Mouse (Mus musculus): ENCODE results near the gene Rnd2. TPM values are rescaled to one million over a fixed set of nuclear protein-coding genes. Genes with fewer than 3 reads are reported as not detected.
A peak's percentile ranks its signal among the peaks of the same experiment; 100 is the strongest.
"Not testable (repeated sequence)": the region's sequence is repeated elsewhere in the genome, so short reads cannot be mapped to it uniquely, and the experiment has no call there.

Rnd2 gene
- polyA plus RNA-seq, 1 experiment from 2014 or later = 7.6 TPM

- Histone ChIP-seq H3K4me2 (ENCODE audit: low read depth, low read length) (peak within 1 kb of the TSS; percentile 82), H3K4me3 (ENCODE audit: low read length) (peak within 1 kb of the TSS; percentile 79), H3K27ac (ENCODE audit: low read length) (peak within 1 kb of the TSS; percentile 80), H3K9me3 (ENCODE audit: control insufficient read depth, low read length) (no peaks in the 10 kb centered on the region), H3K27me3 (ENCODE audit: control insufficient read depth, insufficient read depth, low read depth, low read length) (no peaks in the 10 kb centered on the region), H3K4me1 (replicated peaks; ENCODE audit: control insufficient read depth, insufficient read depth, low read length) (peaks cover 15% of the 10 kb centered on the region), H3K36me3 (ENCODE audit: control insufficient read depth, insufficient read depth, low read length) (peaks cover 3% of the 10 kb centered on the region), H3K9ac (ENCODE audit: low read length) (peak within 1 kb of the TSS; percentile 79)
- ATAC-seq (ENCODE audit: low read depth) = peak; percentile 97
- under 1% methylated on average over 80 of the region's 81 CpGs for WGBS
Observed at GRCm38 (mm10) chr11:101424925-101425813, 39.6 kb upstream of the Rnd2 start, which contains the start of the genes Rundc1 and Ptges3l. Gene Rundc1 (plus strand): TSS chr11:101425085. Gene Ptges3l (minus strand): TSS chr11:101425333.

- peak overlapping the region; percentile 79 for H3K4me3 ChIP-seq (ENCODE audit: low read length)
- no peak for ATAC-seq (ENCODE audit: low read depth)
- peaks cover 15% of the 10 kb centered on the region for H3K4me1 ChIP-seq (replicated peaks; ENCODE audit: control insufficient read depth, insufficient read depth, low read length)
- 47% methylated on average over 8 of the region's 8 CpGs for WGBS
- no peaks in the 10 kb centered on the region for H3K9me3 ChIP-seq (ENCODE audit: control insufficient read depth, low read length)
- peaks cover 5% of the 10 kb centered on the region for H3K36me3 ChIP-seq (ENCODE audit: control insufficient read depth, insufficient read depth, low read length)
- peak overlapping the region; percentile 79 for H3K9ac ChIP-seq (ENCODE audit: low read length)
- no peaks in the 10 kb centered on the region for H3K27me3 ChIP-seq (ENCODE audit: control insufficient read depth, insufficient read depth, low read depth, low read length)
- H3K4me2 ChIP-seq (ENCODE audit: low read depth, low read length) = peak overlapping the region; percentile 82
- no peak overlapping the region for H3K27ac ChIP-seq (ENCODE audit: low read length)
Observed at GRCm38 (mm10) chr11:101426165-101426564, 38.6 kb upstream of the Rnd2 start.

- no peak overlapping the region for H3K27ac ChIP-seq (ENCODE audit: low read length)
- no peak overlapping the region for H3K4me3 ChIP-seq (ENCODE audit: low read length)
- peaks cover 8% of the 10 kb centered on the region for H3K4me1 ChIP-seq (replicated peaks; ENCODE audit: control insufficient read depth, insufficient read depth, low read length)
- no peak overlapping the region for H3K4me2 ChIP-seq (ENCODE audit: low read depth, low read length)
- peaks cover 26% of the 10 kb centered on the region for H3K36me3 ChIP-seq (ENCODE audit: control insufficient read depth, insufficient read depth, low read length)
- WGBS = 89% methylated on average over 9 of the region's 9 CpGs
- H3K27me3 ChIP-seq (ENCODE audit: control insufficient read depth, insufficient read depth, low read depth, low read length) = no peaks in the 10 kb centered on the region
- no peak overlapping the region for H3K9ac ChIP-seq (ENCODE audit: low read length)
- ATAC-seq (ENCODE audit: low read depth) = no peak
- H3K9me3 ChIP-seq (ENCODE audit: control insufficient read depth, low read length) = no peaks in the 10 kb centered on the region
Observed at GRCm38 (mm10) chr11:101431327-101431726, 33.5 kb upstream of the Rnd2 start.

- H3K4me2 ChIP-seq (ENCODE audit: low read depth, low read length) = no peak overlapping the region
- no peak overlapping the region for H3K4me3 ChIP-seq (ENCODE audit: low read length)
- H3K36me3 ChIP-seq (ENCODE audit: control insufficient read depth, insufficient read depth, low read length) = peaks cover 26% of the 10 kb centered on the region
- no peaks in the 10 kb centered on the region for H3K4me1 ChIP-seq (replicated peaks; ENCODE audit: control insufficient read depth, insufficient read depth, low read length)
- 88% methylated on average over 13 of the region's 13 CpGs for whole genome bisulfite sequencing
- H3K9ac ChIP-seq (ENCODE audit: low read length) = no peak overlapping the region
- no peak overlapping the region for H3K27ac ChIP-seq (ENCODE audit: low read length)
- H3K9me3 ChIP-seq (ENCODE audit: control insufficient read depth, low read length) = no peaks in the 10 kb centered on the region
- no peak for ATAC-seq (ENCODE audit: low read depth)
- no peaks in the 10 kb centered on the region for H3K27me3 ChIP-seq (ENCODE audit: control insufficient read depth, insufficient read depth, low read depth, low read length)
Observed at GRCm38 (mm10) chr11:101433396-101433795, 31.4 kb upstream of the Rnd2 start.

GRCm38 (mm10) chr11:101435831-101436230 lies 29.0 kb upstream of the Rnd2 start:
- H3K4me3 ChIP-seq (ENCODE audit: low read length) = no peak overlapping the region
- no peaks in the 10 kb centered on the region for H3K4me1 ChIP-seq (replicated peaks; ENCODE audit: control insufficient read depth, insufficient read depth, low read length)
- peaks cover 22% of the 10 kb centered on the region for H3K36me3 ChIP-seq (ENCODE audit: control insufficient read depth, insufficient read depth, low read length)
- no peaks in the 10 kb centered on the region for H3K9me3 ChIP-seq (ENCODE audit: control insufficient read depth, low read length)
- no peaks in the 10 kb centered on the region for H3K27me3 ChIP-seq (ENCODE audit: control insufficient read depth, insufficient read depth, low read depth, low read length)
- no peak overlapping the region for H3K9ac ChIP-seq (ENCODE audit: low read length)
- 68% methylated on average over 4 of the region's 4 CpGs for WGBS
- H3K27ac ChIP-seq (ENCODE audit: low read length) = no peak overlapping the region
- no peak for ATAC-seq (ENCODE audit: low read depth)
- H3K4me2 ChIP-seq (ENCODE audit: low read depth, low read length) = no peak overlapping the region

GRCm38 (mm10) chr11:101436916-101437315 lies 27.9 kb upstream of the Rnd2 start:
- Histone ChIP-seq H3K4me3 (ENCODE audit: low read length) (no peak overlapping the region), H3K9me3 (ENCODE audit: control insufficient read depth, low read length) (no peaks in the 10 kb centered on the region), H3K36me3 (ENCODE audit: control insufficient read depth, insufficient read depth, low read length) (peaks cover 16% of the 10 kb centered on the region), H3K4me2 (ENCODE audit: low read depth, low read length) (no peak overlapping the region), H3K4me1 (replicated peaks; ENCODE audit: control insufficient read depth, insufficient read depth, low read length) (no peaks in the 10 kb centered on the region), H3K27me3 (ENCODE audit: control insufficient read depth, insufficient read depth, low read depth, low read length) (no peaks in the 10 kb centered on the region), H3K27ac (ENCODE audit: low read length) (no peak overlapping the region), H3K9ac (ENCODE audit: low read length) (no peak overlapping the region)
- no peak for ATAC-seq (ENCODE audit: low read depth)
- 75% methylated on average over 4 of the region's 4 CpGs for WGBS

- H3K27ac ChIP-seq (ENCODE audit: low read length); H3K9ac ChIP-seq (ENCODE audit: low read length); H3K4me3 ChIP-seq (ENCODE audit: low read length); H3K27me3 ChIP-seq (ENCODE audit: control insufficient read depth, insufficient read depth, low read depth, low read length); H3K4me1 ChIP-seq (replicated peaks; ENCODE audit: control insufficient read depth, insufficient read depth, low read length); H3K4me2 ChIP-seq (ENCODE audit: low read depth, low read length); ATAC-seq (ENCODE audit: low read depth); H3K9me3 ChIP-seq (ENCODE audit: control insufficient read depth, low read length): not testable (repeated sequence)
- 40% methylated on average over 3 of the region's 3 CpGs for WGBS
- H3K36me3 ChIP-seq (ENCODE audit: control insufficient read depth, insufficient read depth, low read length) = peaks cover 12% of the 10 kb centered on the region
Observed at GRCm38 (mm10) chr11:101438006-101438405, 26.8 kb upstream of the Rnd2 start.

- not testable (repeated sequence) for ATAC-seq (ENCODE audit: low read depth); H3K9me3 ChIP-seq (ENCODE audit: control insufficient read depth, low read length); H3K27ac ChIP-seq (ENCODE audit: low read length); H3K27me3 ChIP-seq (ENCODE audit: control insufficient read depth, insufficient read depth, low read depth, low read length)
- H3K4me1 ChIP-seq (replicated peaks; ENCODE audit: control insufficient read depth, insufficient read depth, low read length) = peaks cover 15% of the 10 kb centered on the region
- H3K9ac ChIP-seq (ENCODE audit: low read length) = peak overlapping the region; percentile 41; the same call in 1 of the 2 replicates
- H3K4me2 ChIP-seq (ENCODE audit: low read depth, low read length) = peak overlapping the region; percentile 64
- H3K4me3 ChIP-seq (ENCODE audit: low read length) = peak overlapping the region; percentile 61
- 34% methylated on average over 15 of the region's 15 CpGs for WGBS
- H3K36me3 ChIP-seq (ENCODE audit: control insufficient read depth, insufficient read depth, low read length) = peaks cover 21% of the 10 kb centered on the region
Observed at GRCm38 (mm10) chr11:101441450-101442126, 23.2 kb upstream of the Rnd2 start.

- peak within 1 kb of the TSS; percentile 77 for H3K9ac ChIP-seq (ENCODE audit: low read length)
- no peaks in the 10 kb centered on the region for H3K9me3 ChIP-seq (ENCODE audit: control insufficient read depth, low read length)
- peak within 1 kb of the TSS; percentile 74 for H3K27ac ChIP-seq (ENCODE audit: low read length)
- ATAC-seq (ENCODE audit: low read depth) = peak; percentile 99
- peaks cover 21% of the 10 kb centered on the region for H3K36me3 ChIP-seq (ENCODE audit: control insufficient read depth, insufficient read depth, low read length)
- WGBS = under 1% methylated on average over 42 of the region's 42 CpGs
- H3K4me3 ChIP-seq (ENCODE audit: low read length) = peak within 1 kb of the TSS; percentile 61
- peak within 1 kb of the TSS; percentile 88 for H3K4me2 ChIP-seq (ENCODE audit: low read depth, low read length)
- peaks cover 15% of the 10 kb centered on the region for H3K4me1 ChIP-seq (replicated peaks; ENCODE audit: control insufficient read depth, insufficient read depth, low read length)
- H3K27me3 ChIP-seq (ENCODE audit: control insufficient read depth, insufficient read depth, low read depth, low read length) = no peaks in the 10 kb centered on the region
Observed at GRCm38 (mm10) chr11:101442127-101442693, 22.6 kb upstream of the Rnd2 start, which contains the start of gene Rpl27. Gene Rpl27 (plus strand): TSS chr11:101442298.

Measured in lung, embryonic 16.5 days (tissue).